Mouse (Mus musculus) MEL (cell line): ENCODE results near the gene Utrn. TPM values are rescaled to one million over a fixed set of nuclear protein-coding genes. Genes with fewer than 3 reads are reported as not detected.

ENCODE experiments used
- DNase-seq: peaks from one replicate; pipeline ENCODE4 v3.0.0; 2011; ENCODE audit warnings: low read depth, low spot score
- H3K27ac ChIP-seq: 2 replicates; pipeline ENCODE4 v1.5.1; 2012; ENCODE audit warnings: low read depth, mild to moderate bottlenecking, control low read depth, low read length, moderate library complexity; ENCODE audit not compliant: control insufficient read depth
- H3K27me3 ChIP-seq, 2 experiments: fragments of 150-350 bp in 1 of 2; sonication (generic) in 1 of 2; 2 replicates each; pipeline ENCODE4 v1.6.1; 2012; ENCODE audit warnings: low read length in 2 of 2, mild to moderate bottlenecking in 2 of 2, improper control_type of control experiment in 1 of 2, moderate library complexity in 1 of 2; ENCODE audit not compliant: insufficient read depth in 2 of 2, control insufficient read depth in 1 of 2
- H3K36me3 ChIP-seq, 2 experiments: 2 replicates each; pipeline ENCODE4 v1.6.1; 2012 to 2014; ENCODE audit warnings: low read length in 2 of 2, improper control_type of control experiment in 1 of 2, inconsistent platforms in 1 of 2, mild to moderate bottlenecking in 1 of 2; ENCODE audit not compliant: insufficient read depth in 2 of 2, control insufficient read depth in 1 of 2
- H3K4me1 ChIP-seq, 2 experiments: fragments of 150-350 bp in 1 of 2; sonication (generic) in 1 of 2; 2 replicates each; pipeline ENCODE4 v1.6.1; 2012; ENCODE audit warnings: low read length in 2 of 2, improper control_type of control experiment in 1 of 2, mild to moderate bottlenecking in 1 of 2; ENCODE audit not compliant: insufficient read depth in 2 of 2, control insufficient read depth in 1 of 2
- H3K4me3 ChIP-seq, 2 experiments: fragments of 150-350 bp in 1 of 2; sonication (generic) in 1 of 2; 2 replicates each; pipeline ENCODE4 v1.5.1; 2012; ENCODE audit warnings: low read depth in 2 of 2, low read length in 2 of 2, mild to moderate bottlenecking in 2 of 2, moderate library complexity in 2 of 2, control low read depth in 1 of 2, improper control_type of control experiment in 1 of 2; ENCODE audit not compliant: control insufficient read depth in 1 of 2, insufficient read depth in 1 of 2
- H3K79me2 ChIP-seq: 2 replicates; pipeline ENCODE4 v1.6.1; 2012; ENCODE audit warnings: mild to moderate bottlenecking, low read length, moderate library complexity; ENCODE audit not compliant: control insufficient read depth, poor library complexity, insufficient read depth
- H3K9ac ChIP-seq: 2 replicates; pipeline ENCODE4 v1.6.1; 2012; ENCODE audit warnings: low read depth, mild to moderate bottlenecking, control low read depth, low read length, moderate library complexity; ENCODE audit not compliant: control insufficient read depth, poor library complexity, severe bottlenecking
- H3K9me3 ChIP-seq: fragments of 150-350 bp; sonication (generic); replicated peaks from 2 replicates; pipeline ENCODE4 v1.6.1; 2012; ENCODE audit warnings: mild to moderate bottlenecking, low read length, improper control_type of control experiment, moderate library complexity; ENCODE audit not compliant: insufficient read depth
- CHD2 ChIP-seq: IDR thresholded peaks from 2 replicates; pipeline ENCODE4 v1.6.1; 2011; ENCODE audit warnings: low read length, improper control_type of control experiment
- CTCF ChIP-seq, 3 experiments: IDR thresholded peaks in 2 of 3; conservative IDR thresholded peaks in 1 of 3; 2 replicates each; pipeline ENCODE4 v1.5.1; 2011 to 2012; ENCODE audit warnings: low read length in 3 of 3, low read depth in 2 of 3, mild to moderate bottlenecking in 2 of 3, improper control_type of control experiment in 1 of 3, inconsistent platforms in 1 of 3, mixed read lengths in 1 of 3, moderate library complexity in 1 of 3; ENCODE audit not compliant: control insufficient read depth in 1 of 3, insufficient read depth in 1 of 3, poor library complexity in 1 of 3, severe bottlenecking in 1 of 3
- E2F4 ChIP-seq: IDR thresholded peaks from 2 replicates; pipeline ENCODE4 v1.6.1; 2011; ENCODE audit warnings: low read depth, low read length, improper control_type of control experiment, borderline replicate concordance
- ELF1 ChIP-seq: IDR thresholded peaks from 2 replicates; pipeline ENCODE4 v1.6.1; 2014; ENCODE audit warnings: low read depth, mild to moderate bottlenecking, inconsistent platforms, low read length, improper control_type of control experiment, moderate library complexity
- ETS1 ChIP-seq: IDR thresholded peaks from 2 replicates; pipeline ENCODE4 v1.6.1; 2012; ENCODE audit warnings: low read depth, mild to moderate bottlenecking, inconsistent platforms, low read length, improper control_type of control experiment, moderate library complexity
- GABPA ChIP-seq: IDR thresholded peaks from 2 replicates; pipeline ENCODE4 v1.6.1; 2012; ENCODE audit warnings: low read depth, mild to moderate bottlenecking, inconsistent platforms, low read length, improper control_type of control experiment, moderate library complexity
- GATA1 ChIP-seq: IDR thresholded peaks from 2 replicates; pipeline ENCODE4 v1.6.1; 2011; ENCODE audit warnings: low read depth, low read length, improper control_type of control experiment
- HCFC1 ChIP-seq: IDR thresholded peaks from 2 replicates; pipeline ENCODE4 v1.6.1; 2012; ENCODE audit warnings: low read depth, mild to moderate bottlenecking, inconsistent platforms, low read length, improper control_type of control experiment, moderate library complexity
- JUND ChIP-seq: IDR thresholded peaks from 2 replicates; pipeline ENCODE4 v1.6.1; 2011; ENCODE audit warnings: low read depth, mild to moderate bottlenecking, improper control_type of control experiment, low read length
- KAT2A ChIP-seq: conservative IDR thresholded peaks from 2 replicates; pipeline ENCODE4 v1.6.1; 2012; ENCODE audit warnings: low read depth, low read length, improper control_type of control experiment, inconsistent platforms
- MAFK ChIP-seq: IDR thresholded peaks from 2 replicates; pipeline ENCODE4 v1.6.1; 2011; ENCODE audit warnings: low read depth, mild to moderate bottlenecking, low read length, improper control_type of control experiment, borderline replicate concordance
- MAX ChIP-seq: IDR thresholded peaks from 2 replicates; pipeline ENCODE4 v1.6.1; 2011; ENCODE audit warnings: low read length, improper control_type of control experiment
- MEF2A ChIP-seq: IDR thresholded peaks from 2 replicates; pipeline ENCODE4 v1.6.1; 2014; ENCODE audit warnings: low read depth, mild to moderate bottlenecking, inconsistent platforms, low read length, improper control_type of control experiment; ENCODE audit not compliant: poor library complexity, insufficient replicate concordance, severe bottlenecking; ENCODE audit errors: extremely low read depth
- MYC ChIP-seq: IDR thresholded peaks from 2 replicates; pipeline ENCODE4 v1.6.1; 2011; ENCODE audit warnings: low read depth, mild to moderate bottlenecking, low read length, improper control_type of control experiment, moderate library complexity
- POLR2A ChIP-seq, 2 experiments: IDR thresholded peaks; 2 replicates each; pipeline ENCODE4 v1.6.1; 2011 to 2012; ENCODE audit warnings: low read length in 2 of 2, mild to moderate bottlenecking in 2 of 2, control low read depth in 1 of 2, improper control_type of control experiment in 1 of 2, low read depth in 1 of 2, moderate library complexity in 1 of 2; ENCODE audit not compliant: control insufficient read depth in 1 of 2, insufficient read depth in 1 of 2, poor library complexity in 1 of 2
- POLR2AphosphoS5 ChIP-seq: IDR thresholded peaks from 2 replicates; pipeline ENCODE4 v1.6.1; 2012; ENCODE audit warnings: low read depth, borderline replicate concordance, mild to moderate bottlenecking, inconsistent platforms, low read length, moderate library complexity, mixed read lengths
- RCOR1 ChIP-seq: IDR thresholded peaks from 2 replicates; pipeline ENCODE4 v1.6.1; 2012; ENCODE audit warnings: low read depth, mild to moderate bottlenecking, inconsistent platforms, low read length, improper control_type of control experiment
- SMC3 ChIP-seq: IDR thresholded peaks from 2 replicates; pipeline ENCODE4 v1.6.1; 2011; ENCODE audit warnings: low read depth, low read length, improper control_type of control experiment
- TCF12 ChIP-seq: IDR thresholded peaks from 2 replicates; pipeline ENCODE4 v1.6.1; 2014; ENCODE audit warnings: low read depth, mild to moderate bottlenecking, inconsistent platforms, low read length, improper control_type of control experiment, moderate library complexity
- UBTF ChIP-seq: IDR thresholded peaks from 2 replicates; pipeline ENCODE4 v1.6.1; 2012; ENCODE audit warnings: low read depth, mild to moderate bottlenecking, inconsistent platforms, low read length, improper control_type of control experiment, moderate library complexity, borderline replicate concordance; ENCODE audit not compliant: insufficient read depth
- USF1 ChIP-seq: IDR thresholded peaks from 2 replicates; pipeline ENCODE4 v1.6.1; 2014; ENCODE audit warnings: low read depth, mild to moderate bottlenecking, inconsistent platforms, low read length, improper control_type of control experiment, moderate library complexity
- USF2 ChIP-seq, 2 experiments: IDR thresholded peaks; 2 replicates each; pipeline ENCODE4 v1.6.1; 2011 to 2012; ENCODE audit warnings: improper control_type of control experiment in 2 of 2, low read length in 2 of 2, borderline replicate concordance in 1 of 2, inconsistent platforms in 1 of 2, low read depth in 1 of 2, mild to moderate bottlenecking in 1 of 2; ENCODE audit not compliant: insufficient read depth in 1 of 2
- ZKSCAN1 ChIP-seq: IDR thresholded peaks from 2 replicates; pipeline ENCODE4 v1.6.1; 2012; ENCODE audit warnings: low read depth, mild to moderate bottlenecking, inconsistent platforms, low read length, improper control_type of control experiment, moderate library complexity
- polyA plus RNA-seq, 2 experiments: library from polyadenylated mRNA; stranded (reverse) in 1 of 2; unstranded in 1 of 2; fragments of >175 nt in 1 of 2; fragments of >200 nt in 1 of 2; gene quantifications; 2 replicates each; pipeline versions ENCODE4 v1.2.1 to v1.2.4; 2012; ENCODE audit warnings: low replicate concordance in 2 of 2, low read depth in 1 of 2; ENCODE audit not compliant: insufficient read length in 2 of 2, insufficient read depth in 1 of 2, missing spikeins in 1 of 2
- total RNA-seq: library from RNA; depleted of rRNA; stranded (reverse); fragments of 300-350 nt; gene quantifications from 2 replicates; pipeline ENCODE4 v1.2.3, GENCODE M21; 2012

Gene Utrn
- total and polyA plus RNA-seq, 3 experiments: 2.3 to 4.3 TPM; not detected in 1

DNA sequence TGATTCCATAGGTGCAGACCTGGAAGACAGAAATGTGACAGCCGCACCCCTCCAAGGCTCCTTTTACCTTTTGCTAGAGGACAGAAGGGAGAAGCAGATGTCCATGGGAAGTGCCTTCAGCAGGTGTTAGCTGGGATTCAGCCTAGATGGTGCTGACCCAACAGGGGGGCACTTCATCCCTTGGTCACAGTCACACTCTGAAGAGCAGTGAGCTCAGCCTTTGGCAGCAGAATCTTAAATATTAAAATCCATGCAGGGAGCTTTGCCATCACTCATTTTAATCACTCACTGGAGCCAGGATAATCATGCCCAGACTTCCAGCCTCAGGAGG lies 72.7 kb downstream of the Utrn start:
- TF ChIP-seq E2F4: no peak
- no peak for TF ChIP-seq MYC
- TF ChIP-seq UBTF: no peak
- TF ChIP-seq ZKSCAN1: no peak
- TF ChIP-seq MAX: no peak
- TF ChIP-seq JUND: no peak
- no peak for TF ChIP-seq POLR2AphosphoS5
- TF ChIP-seq RCOR1: no peak
- TF ChIP-seq USF1: no peak
- no peak for TF ChIP-seq ETS1
- TF ChIP-seq GATA1: no peak
- TF ChIP-seq USF2 (IDR thresholded peaks at IDR 0.05; ENCODE audit: borderline replicate concordance in 1 of 2, insufficient read depth in 1 of 2, low read depth in 1 of 2, low read length in 2 of 2): no peak
- no peak for TF ChIP-seq MAFK
- no peak for TF ChIP-seq ELF1
- TF ChIP-seq POLR2A (IDR thresholded peaks at IDR 0.05; ENCODE audit: control insufficient read depth in 1 of 2, insufficient read depth in 1 of 2, low read depth in 1 of 2, low read length in 2 of 2, poor library complexity in 1 of 2): no peak
- no peak for TF ChIP-seq MEF2A

DNA sequence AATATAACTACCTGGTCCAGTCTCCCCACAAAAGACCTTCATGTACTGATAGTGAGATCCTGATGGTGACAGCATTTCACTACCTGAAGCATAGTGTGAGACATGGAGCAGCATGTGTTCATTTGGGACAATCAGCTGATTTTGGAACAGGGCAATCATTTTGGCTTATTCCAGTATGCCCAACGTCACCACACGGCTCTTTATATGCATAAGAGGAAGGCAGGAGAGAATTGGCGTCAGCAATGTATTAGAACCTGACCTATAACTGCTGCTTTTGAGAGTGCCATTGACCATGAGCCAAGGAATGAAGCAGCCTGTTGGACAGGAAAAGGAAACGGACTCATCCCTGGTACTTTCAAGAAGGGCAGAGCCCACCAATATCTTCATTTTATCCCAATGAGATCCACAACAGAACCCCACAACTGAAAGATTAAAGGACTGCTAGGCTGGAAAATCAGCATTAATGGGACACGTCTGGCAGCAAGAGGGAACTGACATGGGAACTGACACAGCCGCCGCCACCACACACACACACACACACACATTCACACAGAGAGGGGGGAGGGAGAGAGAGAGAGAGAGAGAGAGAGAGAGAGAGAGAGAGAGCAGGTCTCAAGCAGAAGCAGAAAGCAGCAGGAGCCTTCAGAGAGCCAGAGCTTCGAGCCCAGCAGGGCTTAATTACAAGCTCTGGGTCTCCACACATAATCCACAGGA lies 73.2 kb downstream of the Utrn start:
- H3K4me3 ChIP-seq: no peak overlapping the region

More for the DNA sequence above, 72.7 kb downstream of the Utrn start:
- no peaks in the 10 kb centered on the region for H3K36me3 ChIP-seq
- H3K4me1 ChIP-seq: no peaks in the 10 kb centered on the region
- H3K9ac ChIP-seq: no peak overlapping the region
- no peaks in the 10 kb centered on the region for H3K79me2 ChIP-seq
- H3K27me3 ChIP-seq: no peaks in the 10 kb centered on the region
- no peaks in the 10 kb centered on the region for H3K9me3 ChIP-seq
- no peak for DNase-seq
- no peak overlapping the region for H3K4me3 ChIP-seq
- H3K27ac ChIP-seq: no peak overlapping the region

More for the DNA sequence above, 73.2 kb downstream of the Utrn start:
- Histone ChIP-seq H3K9ac (no peak overlapping the region), H3K27ac (no peak overlapping the region), H3K79me2 (no peaks in the 10 kb centered on the region), H3K36me3 (no peaks in the 10 kb centered on the region), H3K27me3 (no peaks in the 10 kb centered on the region), H3K9me3 (no peaks in the 10 kb centered on the region), H3K4me1 (no peaks in the 10 kb centered on the region)
- DNase-seq: no peak
- no peak for TF ChIP-seq SMC3
- TF ChIP-seq TCF12: no peak
- TF ChIP-seq RCOR1: no peak
- no peak for TF ChIP-seq JUND
- TF ChIP-seq HCFC1: no peak
- no peak for TF ChIP-seq MYC
- no peak for TF ChIP-seq KAT2A
- TF ChIP-seq GABPA: no peak
- no peak for TF ChIP-seq MEF2A
- no peak for TF ChIP-seq CTCF (IDR thresholded peaks at IDR 0.05 in 2 of 3, conservative IDR thresholded peaks at IDR 0.05 in 1 of 3; ENCODE audit: control insufficient read depth in 1 of 3, insufficient read depth in 1 of 3, low read depth in 2 of 3, low read length in 3 of 3, poor library complexity in 1 of 3, severe bottlenecking in 1 of 3)
- no peak for TF ChIP-seq CHD2
